Mouse (Mus musculus) gastrocnemius, postnatal 4 days (tissue): ENCODE data around the gene Nenf. TPM values are rescaled to one million over a fixed set of nuclear protein-coding genes. Genes with fewer than 3 reads are reported as not detected.

ENCODE experiments used
- total RNA-seq, 2 experiments: library from RNA; stranded (reverse); gene quantifications; 2 replicates each; pipeline ENCODE4 v1.2.3; 2021

Gene Nenf
- total RNA-seq, 2 experiments from 2014 or later: 94.5 to 94.7 TPM

Other genes starting within 250 kb of the Nenf start
- gene Batf3, start 220.3 kb downstream of the Nenf start, total RNA-seq: 1 to 10 TPM in 1 of 2 experiments, under 1 TPM in 1; 0.47 to 2.7 TPM
- gene Fam71a, start 153.4 kb downstream of the Nenf start, total RNA-seq: not detected
- gene Atf3, start 100.2 kb downstream of the Nenf start, total RNA-seq: 10 to 100 TPM in 1 of 2 experiments, 1 to 10 TPM in 1; 9.7 to 13.9 TPM
- 1 to 10 TPM; 4.6 to 6.3 TPM for gene Tmem206, start 7.7 kb upstream of the Nenf start, total RNA-seq
- 10 to 100 TPM; 57.9 to 66.5 TPM for gene Ppp2r5a, start 85.1 kb upstream of the Nenf start, total RNA-seq